Mouse (Mus musculus): ENCODE measurements at regions not wholly inside any gene's neighbourhood (a gene's known extent, or its start where the extent isn't known, plus 50 kb on each side); places are given as distances from the start of the nearest gene placed in this dataset.

GRCm38 (mm10) chr19:28732998-28733397 lies 53.1 kb upstream of the Glis3 start:
- DNase-seq (ENCODE audit: low read depth): no peak

GRCm38 (mm10) chr19:28733781-28734180 lies 53.9 kb upstream of the Glis3 start:
- DNase-seq (ENCODE audit: low read depth): no peak

- peak; percentile 75 for DNase-seq (ENCODE audit: low read depth)
Measured at GRCm38 (mm10) chr19:28743176-28743793, 63.4 kb upstream of the Glis3 start.

GRCm38 (mm10) chr19:28745105-28745504 lies 65.2 kb upstream of the Glis3 start:
- no peak for DNase-seq (ENCODE audit: low read depth)

GRCm38 (mm10) chr19:28745534-28745933 lies 65.7 kb upstream of the Glis3 start:
- DNase-seq (ENCODE audit: low read depth): peak; percentile 5

- DNase-seq (ENCODE audit: low read depth): peak; percentile 42
Measured at GRCm38 (mm10) chr19:28751091-28751490, 71.2 kb upstream of the Glis3 start.

- DNase-seq (ENCODE audit: low read depth): peak; percentile 83
Measured at GRCm38 (mm10) chr19:28758854-28759253, 76.0 kb upstream of the Slc1a1 start.

GRCm38 (mm10) chr19:28764795-28765360 lies 70.0 kb upstream of the Slc1a1 start:
- peak; percentile 36 for DNase-seq (ENCODE audit: low read depth)

- peak; percentile 51 for DNase-seq (ENCODE audit: low read depth)
Measured at GRCm38 (mm10) chr19:28768218-28768617, 66.6 kb upstream of the Slc1a1 start.

GRCm38 (mm10) chr19:28770419-28770818 lies 64.4 kb upstream of the Slc1a1 start:
- peak; percentile 97 for DNase-seq (ENCODE audit: low read depth)

GRCm38 (mm10) chr19:28771836-28772235 lies 63.0 kb upstream of the Slc1a1 start:
- DNase-seq (ENCODE audit: low read depth): peak; percentile 86

- peak; percentile 94 for DNase-seq (ENCODE audit: low read depth)
Measured at GRCm38 (mm10) chr19:28772840-28773570, 61.8 kb upstream of the Slc1a1 start.

GRCm38 (mm10) chr19:28776868-28777267 lies 58.0 kb upstream of the Slc1a1 start:
- DNase-seq (ENCODE audit: low read depth): peak; percentile 68

GRCm38 (mm10) chr19:28777674-28778073 lies 57.2 kb upstream of the Slc1a1 start:
- peak; percentile 41 for DNase-seq (ENCODE audit: low read depth)

GRCm38 (mm10) chr19:28778386-28778785 lies 56.5 kb upstream of the Slc1a1 start:
- no peak for DNase-seq (ENCODE audit: low read depth)

- DNase-seq (ENCODE audit: low read depth): no peak
Measured at GRCm38 (mm10) chr19:28781971-28782370, 52.9 kb upstream of the Slc1a1 start.

All from 416B (cell line).